Mouse (Mus musculus): ENCODE measurements around the gene Fam110a.
A peak's percentile ranks its signal among the peaks of the same experiment; 100 is the strongest.

Fam110a gene

DNA sequence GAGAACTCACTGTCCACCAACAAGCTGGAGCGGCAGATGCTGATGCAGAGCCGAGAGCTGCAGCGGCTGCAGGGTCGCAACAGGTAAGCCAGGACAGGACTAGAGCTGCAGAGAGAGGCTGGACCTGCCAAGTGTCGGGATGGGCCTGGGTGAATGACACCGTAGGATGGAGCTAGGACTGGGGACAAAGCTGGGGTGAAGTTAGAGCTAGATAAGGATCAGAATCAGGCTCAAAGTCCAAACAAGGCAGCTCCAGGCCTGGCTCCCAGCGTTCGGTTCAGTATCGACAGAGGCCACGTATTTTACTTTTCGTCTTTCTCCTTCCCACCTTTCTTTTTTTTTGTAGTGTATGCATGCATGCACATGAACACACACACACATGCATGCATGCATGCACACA lies 52.9 kb downstream of the Fam110a start:
- no peak for DNase-seq

DNA sequence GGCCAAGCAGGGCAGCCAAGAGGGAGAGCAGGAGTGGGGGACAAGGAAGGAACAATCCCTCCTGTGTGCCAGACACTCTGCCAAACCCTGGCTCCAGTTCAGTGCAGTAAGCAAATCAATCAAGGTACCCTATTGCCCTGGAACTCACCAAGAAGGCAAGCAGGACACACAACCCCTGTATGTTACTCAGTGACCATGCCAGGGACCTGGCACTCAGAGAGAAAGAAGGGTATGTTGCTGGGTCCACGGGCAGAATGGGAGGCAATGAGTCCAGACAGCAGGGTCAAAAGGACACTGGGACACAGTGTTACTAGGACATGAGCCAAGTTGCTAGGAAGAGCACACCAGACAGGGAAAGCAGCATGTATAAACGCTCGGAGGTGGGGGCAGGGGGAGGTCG lies 54.3 kb downstream of the Fam110a start:
- DNase-seq = peak; percentile 56 to 80

DNA sequence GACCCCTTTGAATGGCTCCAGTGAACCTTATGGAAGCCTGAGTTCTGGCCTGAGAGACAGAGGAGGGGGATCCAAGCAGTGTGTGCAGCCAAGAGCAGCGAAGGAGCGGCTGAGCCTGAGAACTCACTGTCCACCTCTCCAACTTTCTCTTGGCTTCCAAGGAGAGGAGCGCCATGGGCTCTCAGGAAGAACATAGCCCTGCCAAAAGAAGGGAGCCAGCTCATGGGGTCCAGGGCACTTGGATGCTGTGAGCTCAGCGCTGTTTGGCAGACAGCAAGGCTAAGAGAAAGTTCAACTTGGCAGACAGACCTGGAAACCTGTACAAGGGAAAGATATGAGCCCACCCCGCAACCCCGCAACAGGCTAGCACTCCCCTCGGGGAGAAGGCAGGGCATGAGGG lies 55.7 kb downstream of the Fam110a start:
- no peak for DNase-seq

DNA sequence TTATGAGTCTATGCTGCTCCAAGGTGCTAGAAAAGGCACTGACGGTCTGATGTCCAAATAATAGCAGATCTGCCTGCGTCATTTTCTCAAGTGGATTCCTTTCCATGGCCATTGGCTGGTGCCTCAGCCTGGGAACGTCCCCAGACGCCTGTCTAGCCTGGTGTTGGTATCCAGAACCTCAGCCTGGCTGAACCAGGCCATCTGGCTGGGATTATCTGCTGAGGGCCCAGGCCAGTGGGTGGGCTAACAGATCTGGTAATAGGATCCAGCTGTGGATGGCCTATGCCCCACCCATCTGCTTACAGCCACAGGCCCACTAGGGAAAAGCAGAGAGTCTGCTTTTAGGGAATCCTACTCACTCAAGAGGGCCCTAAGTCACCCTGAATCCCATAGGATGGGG lies 58.4 kb downstream of the Fam110a start:
- no peak for DNase-seq

DNA sequence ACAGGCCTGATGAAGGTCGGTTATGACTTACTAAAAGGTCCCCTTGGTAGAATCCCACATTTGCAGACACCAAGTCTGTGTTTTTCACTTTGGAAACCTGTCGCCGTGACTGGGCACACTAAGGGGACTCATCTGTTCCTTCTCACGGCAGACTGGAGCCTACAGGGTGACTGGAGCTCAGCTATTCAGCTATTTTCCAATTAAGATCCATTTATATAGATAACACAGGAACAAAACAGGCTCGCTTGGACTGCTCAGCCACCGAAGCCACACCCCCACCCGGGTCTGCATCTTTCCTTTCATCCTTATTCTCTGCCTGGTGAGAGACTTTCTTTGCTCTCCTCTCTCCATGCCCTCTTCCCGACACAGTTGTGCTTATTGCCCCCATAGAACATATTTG lies 59.0 kb downstream of the Fam110a start:
- DNase-seq = no peak
